Mouse (Mus musculus): ENCODE results near the gene Cnih2.

DNA sequence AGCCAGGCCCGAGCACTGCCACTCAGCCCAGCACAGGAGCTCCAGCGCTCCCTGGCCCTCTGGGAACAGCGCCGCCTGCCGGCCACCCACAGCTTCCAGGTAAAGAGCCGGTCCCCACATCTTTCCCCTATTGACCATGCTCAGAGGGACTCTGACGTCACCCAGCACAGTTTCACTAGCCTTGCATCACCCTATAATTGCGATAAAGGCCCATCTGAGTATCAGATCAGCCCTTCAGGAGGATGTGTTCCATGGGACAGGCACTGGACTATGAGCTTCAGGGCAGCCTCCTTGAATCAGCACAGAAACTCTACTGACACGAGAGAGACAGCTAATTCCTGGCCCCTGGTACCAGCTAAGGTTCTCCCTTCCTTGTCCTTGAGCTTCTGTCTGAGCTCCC lies 44.4 kb downstream of the Cnih2 start:
- TF ChIP-seq CTCF (IDR thresholded peaks at IDR 0.05; ENCODE audit: insufficient read depth, low read depth, low read length), result peak; percentile 79; the same call in 1 of the 2 replicates
- no peak for TF ChIP-seq POLR2A (IDR thresholded peaks at IDR 0.05; ENCODE audit: insufficient read depth, low read depth, low read length)
